Mouse (Mus musculus) CH12.LX (cell line): ENCODE data around the gene Coro2a. TPM values are rescaled to one million over a fixed set of nuclear protein-coding genes. Genes with fewer than 3 reads are reported as not detected.

Experiments
- DNase-seq: peaks from one replicate; pipeline ENCODE4 v3.0.0-alpha.2; 2013; ENCODE audit errors: extremely low read depth
- H3K27ac ChIP-seq: 2 replicates; pipeline ENCODE4 v1.5.1; 2012; ENCODE audit warnings: low read depth, mild to moderate bottlenecking, control low read depth, moderate library complexity; ENCODE audit not compliant: insufficient read depth
- H3K27me3 ChIP-seq: replicated peaks from 2 replicates; pipeline ENCODE3; 2012; ENCODE audit warnings: inconsistent platforms
- H3K36me3 ChIP-seq, 2 experiments: replicated peaks in 1 of 2; 2 replicates each; pipeline versions ENCODE3 to v1.6.1; 2012; ENCODE audit warnings: inconsistent platforms in 1 of 2, low read length in 1 of 2, mild to moderate bottlenecking in 1 of 2, mixed read lengths in 1 of 2, moderate library complexity in 1 of 2; ENCODE audit not compliant: control insufficient read depth in 1 of 2, insufficient read depth in 1 of 2
- H3K4me1 ChIP-seq, 2 experiments: 2 replicates each; pipeline ENCODE4 v1.6.1; 2012; ENCODE audit warnings: inconsistent platforms in 1 of 2, moderate library complexity in 1 of 2; ENCODE audit not compliant: insufficient read depth in 2 of 2, control insufficient read depth in 1 of 2
- H3K4me2 ChIP-seq: 2 replicates; pipeline ENCODE4 v1.6.1; 2012; ENCODE audit warnings: low read depth, mild to moderate bottlenecking, control low read depth; ENCODE audit not compliant: poor library complexity, insufficient read depth, severe bottlenecking
- H3K4me3 ChIP-seq, 3 experiments: fragments of 150-350 bp in 1 of 3; sonication (generic) in 1 of 3; replicated peaks in 1 of 3; 2 replicates each; pipeline versions ENCODE3 to v1.5.1; 2011 to 2012; ENCODE audit warnings: low read depth in 2 of 3, low read length in 2 of 3, mild to moderate bottlenecking in 2 of 3, moderate library complexity in 2 of 3, control low read depth in 1 of 3, improper control_type of control experiment in 1 of 3, inconsistent platforms in 1 of 3, mixed read lengths in 1 of 3; ENCODE audit not compliant: poor library complexity in 1 of 3
- H3K79me2 ChIP-seq: replicated peaks from 2 replicates; pipeline ENCODE4 v1.6.1; 2012; ENCODE audit warnings: mild to moderate bottlenecking, moderate library complexity; ENCODE audit not compliant: control insufficient read depth, poor library complexity, insufficient read depth, severe bottlenecking; ENCODE audit errors: extremely low read depth
- H3K9ac ChIP-seq: 2 replicates; pipeline ENCODE4 v1.6.1; 2012; ENCODE audit warnings: low read depth, mild to moderate bottlenecking, control low read depth, moderate library complexity; ENCODE audit not compliant: insufficient read depth
- H3K9me3 ChIP-seq: replicated peaks from 2 replicates; pipeline ENCODE3; 2012; ENCODE audit warnings: low read length, inconsistent platforms, mixed read lengths
- BHLHE40 ChIP-seq: IDR thresholded peaks from 2 replicates; pipeline ENCODE4 v1.6.1; 2011; ENCODE audit warnings: mild to moderate bottlenecking, low read depth, low read length, improper control_type of control experiment
- CHD1 ChIP-seq: IDR thresholded peaks from 2 replicates; pipeline ENCODE4 v1.6.1; 2012; ENCODE audit warnings: low read depth, low read length, improper control_type of control experiment, inconsistent platforms
- CHD2 ChIP-seq: IDR thresholded peaks from 2 replicates; pipeline ENCODE4 v1.6.1; 2011; ENCODE audit warnings: low read length, improper control_type of control experiment
- CTCF ChIP-seq, 2 experiments: IDR thresholded peaks in 1 of 2; conservative IDR thresholded peaks in 1 of 2; 2 replicates each; pipeline ENCODE4 v1.5.1; 2011 to 2012; ENCODE audit warnings: low read depth in 2 of 2, low read length in 2 of 2, improper control_type of control experiment in 1 of 2, inconsistent platforms in 1 of 2, mild to moderate bottlenecking in 1 of 2, moderate library complexity in 1 of 2
- E2F4 ChIP-seq: IDR thresholded peaks from 2 replicates; pipeline ENCODE4 v1.6.1; 2011; ENCODE audit warnings: low read depth, low read length, improper control_type of control experiment; ENCODE audit not compliant: insufficient replicate concordance
- ELF1 ChIP-seq: IDR thresholded peaks from 2 replicates; pipeline ENCODE4 v1.6.1; 2014; ENCODE audit warnings: low read depth, mild to moderate bottlenecking, inconsistent platforms, low read length, improper control_type of control experiment
- EP300 ChIP-seq: IDR thresholded peaks from 2 replicates; pipeline ENCODE4 v1.6.1; 2011; ENCODE audit warnings: low read length, improper control_type of control experiment
- ETS1 ChIP-seq: conservative IDR thresholded peaks from 2 replicates; pipeline ENCODE4 v1.6.1; 2012; ENCODE audit warnings: low read depth, mild to moderate bottlenecking, inconsistent platforms, low read length, improper control_type of control experiment, moderate library complexity
- GABPA ChIP-seq: IDR thresholded peaks from 2 replicates; pipeline ENCODE4 v1.6.1; 2012; ENCODE audit warnings: low read depth, low read length, improper control_type of control experiment, inconsistent platforms; ENCODE audit not compliant: insufficient replicate concordance
- HCFC1 ChIP-seq: IDR thresholded peaks from 2 replicates; pipeline ENCODE4 v1.6.1; 2012; ENCODE audit warnings: low read depth, mild to moderate bottlenecking, inconsistent platforms, low read length, improper control_type of control experiment
- IRF4 ChIP-seq: IDR thresholded peaks from 2 replicates; pipeline ENCODE4 v1.6.1; 2014; ENCODE audit warnings: low read depth, mild to moderate bottlenecking, inconsistent platforms, low read length, improper control_type of control experiment
- JUN ChIP-seq: IDR thresholded peaks from 2 replicates; pipeline ENCODE4 v1.6.1; 2011; ENCODE audit warnings: low read depth, mild to moderate bottlenecking, low read length, improper control_type of control experiment, moderate library complexity; ENCODE audit not compliant: insufficient read depth
- JUND ChIP-seq: conservative IDR thresholded peaks from 2 replicates; pipeline ENCODE4 v1.6.1; 2011; ENCODE audit warnings: low read depth, low read length, improper control_type of control experiment
- MAFK ChIP-seq: IDR thresholded peaks from 2 replicates; pipeline ENCODE4 v1.6.1; 2011; ENCODE audit warnings: low read length, improper control_type of control experiment; ENCODE audit not compliant: insufficient replicate concordance
- MAX ChIP-seq: IDR thresholded peaks from 2 replicates; pipeline ENCODE4 v1.6.1; 2011; ENCODE audit warnings: low read length, improper control_type of control experiment
- MAZ ChIP-seq: IDR thresholded peaks from 2 replicates; pipeline ENCODE4 v1.6.1; 2012; ENCODE audit warnings: low read depth, mild to moderate bottlenecking, inconsistent platforms, low read length, improper control_type of control experiment, moderate library complexity
- MEF2A ChIP-seq: IDR thresholded peaks from 2 replicates; pipeline ENCODE4 v1.6.1; 2014; ENCODE audit warnings: low read depth, mild to moderate bottlenecking, inconsistent platforms, low read length, improper control_type of control experiment, borderline replicate concordance
- MXI1 ChIP-seq: IDR thresholded peaks from 2 replicates; pipeline ENCODE4 v1.6.1; 2011; ENCODE audit warnings: mild to moderate bottlenecking, low read depth, low read length, improper control_type of control experiment
- MYC ChIP-seq: IDR thresholded peaks from 2 replicates; pipeline ENCODE4 v1.6.1; 2011; ENCODE audit warnings: low read depth, mild to moderate bottlenecking, improper control_type of control experiment, low read length
- NELFE ChIP-seq: IDR thresholded peaks from 2 replicates; pipeline ENCODE4 v1.6.1; 2011; ENCODE audit warnings: low read depth, low read length, improper control_type of control experiment
- NRF1 ChIP-seq: IDR thresholded peaks from 2 replicates; pipeline ENCODE4 v1.6.1; 2014; ENCODE audit warnings: low read depth, mild to moderate bottlenecking, inconsistent platforms, low read length, improper control_type of control experiment, moderate library complexity
- PAX5 ChIP-seq: IDR thresholded peaks from 2 replicates; pipeline ENCODE4 v1.6.1; 2012; ENCODE audit warnings: low read length, inconsistent platforms, mixed read lengths
- POLR2A ChIP-seq: IDR thresholded peaks from 2 replicates; pipeline ENCODE4 v1.6.1; 2011; ENCODE audit warnings: low read depth, mild to moderate bottlenecking, improper control_type of control experiment, low read length
- POLR2AphosphoS2 ChIP-seq: IDR thresholded peaks from 2 replicates; pipeline ENCODE4 v1.6.1; 2011; ENCODE audit warnings: low read depth, low read length, improper control_type of control experiment
- RAD21 ChIP-seq: IDR thresholded peaks from 2 replicates; pipeline ENCODE4 v1.6.1; 2011; ENCODE audit warnings: low read depth, mild to moderate bottlenecking, low read length, improper control_type of control experiment, moderate library complexity
- RCOR1 ChIP-seq: conservative IDR thresholded peaks from 2 replicates; pipeline ENCODE4 v1.6.1; 2012; ENCODE audit warnings: low read depth, mild to moderate bottlenecking, inconsistent platforms, low read length, improper control_type of control experiment
- SIN3A ChIP-seq: IDR thresholded peaks from 2 replicates; pipeline ENCODE4 v1.6.1; 2012; ENCODE audit warnings: low read length, improper control_type of control experiment, inconsistent platforms
- SMC3 ChIP-seq: IDR thresholded peaks from 2 replicates; pipeline ENCODE4 v1.6.1; 2011; ENCODE audit warnings: low read depth, low read length, improper control_type of control experiment
- TBP ChIP-seq: conservative IDR thresholded peaks from 2 replicates; pipeline ENCODE4 v1.6.1; 2011; ENCODE audit warnings: low read depth, low read length, improper control_type of control experiment
- TCF12 ChIP-seq: IDR thresholded peaks from 2 replicates; pipeline ENCODE4 v1.6.1; 2014; ENCODE audit warnings: low read depth, mild to moderate bottlenecking, inconsistent platforms, low read length, improper control_type of control experiment
- UBTF ChIP-seq: IDR thresholded peaks from 2 replicates; pipeline ENCODE4 v1.6.1; 2012; ENCODE audit warnings: low read depth, mild to moderate bottlenecking, inconsistent platforms, low read length, improper control_type of control experiment, moderate library complexity
- USF1 ChIP-seq: IDR thresholded peaks from 2 replicates; pipeline ENCODE4 v1.6.1; 2014; ENCODE audit warnings: low read depth, mild to moderate bottlenecking, inconsistent platforms, low read length, improper control_type of control experiment
- USF2 ChIP-seq: conservative IDR thresholded peaks from 2 replicates; pipeline ENCODE4 v1.6.1; 2011; ENCODE audit warnings: low read depth, low read length, improper control_type of control experiment
- ZC3H11A ChIP-seq: IDR thresholded peaks from 2 replicates; pipeline ENCODE4 v1.6.1; 2012; ENCODE audit warnings: low read depth, mild to moderate bottlenecking, inconsistent platforms, low read length, improper control_type of control experiment
- ZKSCAN1 ChIP-seq: IDR thresholded peaks from 2 replicates; pipeline ENCODE4 v1.6.1; 2012; ENCODE audit warnings: low read depth, inconsistent platforms, low read length, improper control_type of control experiment, borderline replicate concordance
- ZMIZ1 ChIP-seq: IDR thresholded peaks from 2 replicates; pipeline ENCODE4 v1.6.1; 2012; ENCODE audit warnings: low read depth, mild to moderate bottlenecking, inconsistent platforms, low read length, improper control_type of control experiment
- ZNF384 ChIP-seq: IDR thresholded peaks from 2 replicates; pipeline ENCODE4 v1.6.1; 2012; ENCODE audit warnings: low read depth, low read length, improper control_type of control experiment, inconsistent platforms
- dilution Hi-C: fragments of 300-500 bp; cut with MboI; formaldehyde crosslinking; loops from 2 replicates; pipeline ENCODE4 v1.14.3; 2020; ENCODE audit warnings: low sequenced_read_pairs; ENCODE audit not compliant: extremely low pct_unique_long_range_greater_than_20kb, extremely low pct_ligation_motif_present
- in situ Hi-C: fragments of 300-500 bp; cut with MboI; formaldehyde crosslinking; loops from 3 replicates; pipeline ENCODE4 v1.14.3; 2019; ENCODE audit warnings: low sequenced_read_pairs, low pct_ligation_motif_present, low pct_unique_long_range_greater_than_20kb, mixed read lengths
- polyA plus RNA-seq: library from polyadenylated mRNA; unstranded; fragments of >175 nt; gene quantifications from 2 replicates; pipeline ENCODE4 v1.2.1, GENCODE M21; 2012; ENCODE audit warnings: low read depth; ENCODE audit not compliant: insufficient read length
- total RNA-seq, 2 experiments: library from RNA; depleted of rRNA; stranded (reverse); fragments of 300-350 nt in 1 of 2; fragments of >200 nt in 1 of 2; gene quantifications; 2 replicates each; pipeline ENCODE4 v1.2.3; 2012 to 2014

Gene Coro2a
- total and polyA plus RNA-seq, 3 experiments, result 24.6 to 223 (median 129) TPM

DNA sequence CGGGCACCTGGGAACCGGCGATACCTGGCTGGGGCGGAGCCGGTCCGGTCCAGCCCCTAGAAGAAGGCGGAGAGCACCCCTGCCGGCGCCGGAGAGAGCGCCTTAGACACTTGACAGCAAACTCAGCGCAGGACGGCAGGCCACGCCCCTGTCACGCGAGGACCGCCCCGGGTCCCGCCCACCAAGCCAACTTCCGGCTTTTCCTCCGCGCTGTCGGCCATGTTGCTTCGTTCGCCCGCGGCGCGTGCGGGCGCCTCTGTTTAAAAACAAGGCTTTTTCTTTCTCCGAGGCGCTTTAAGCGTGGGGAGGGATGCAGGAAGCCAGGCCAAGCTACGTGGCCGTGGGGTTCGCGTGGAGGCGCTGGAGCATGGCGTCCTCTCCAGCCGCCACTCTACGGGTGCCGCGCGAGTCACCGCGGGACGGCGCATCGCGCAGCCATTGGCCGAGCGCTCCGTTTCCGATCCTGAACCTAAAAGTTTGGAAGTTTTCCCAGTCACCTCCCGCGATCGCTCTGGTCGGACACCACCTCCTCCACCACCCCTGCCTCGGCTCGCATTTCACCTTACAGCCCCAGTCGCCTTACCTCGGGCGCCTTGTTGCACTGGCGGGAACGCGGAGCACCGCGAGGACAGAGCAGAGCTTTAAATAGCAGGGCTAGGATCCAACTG lies 48.2 kb upstream of the Coro2a start, which contains the start of gene Tbc1d2:
Tbc1d2 (minus strand) TSS at position 124 of the 668 bp plus-strand sequence.
- H3K27me3 ChIP-seq, result peaks cover 27% of the 10 kb centered on the region
- dilution Hi-C loops (no loop called here), in situ Hi-C loops (loop anchor here (5.0 to 10.0 kb wide), 2 partner anchors 38 to 115 kb away; partner anchors contain the start of gene Trim14)
- no peak within 1 kb of the TSS for H3K27ac ChIP-seq
- TF ChIP-seq SMC3 (peak; percentile 29; the same call in 1 of the 2 replicates), MEF2A (no peak; the same call in 1 of the 2 replicates), BHLHE40 (peak; percentile 95), JUND (no peak), SIN3A (no peak), IRF4 (peak; percentile 28; the same call in 1 of the 2 replicates), EP300 (no peak), POLR2AphosphoS2 (no peak), CTCF (conservative IDR thresholded peaks at IDR 0.05 in 1 of 2, IDR thresholded peaks at IDR 0.05 in 1 of 2; ENCODE audit: low read depth in 2 of 2, low read length in 2 of 2) (peak in 1 of 2 experiments; percentile 56; a peak in 2 of 4 replicates), E2F4 (no peak), ELF1 (peak; percentile 94), HCFC1 (peak; percentile 59), ZNF384 (no peak), JUN (no peak), CHD2 (no peak), GABPA (no peak), USF2 (no peak), MYC (peak; percentile 82), ZC3H11A (no peak), MAFK (no peak), NRF1 (peak; percentile 65), ETS1 (no peak), PAX5 (no peak), ZKSCAN1 (no peak), TCF12 (peak; percentile 77), RAD21 (peak; percentile 37), POLR2A (peak; percentile 91), MAX (peak; percentile 40), ZMIZ1 (peak; percentile 65; the same call in 1 of the 2 replicates), UBTF (no peak), MAZ (no peak), NELFE (peak; percentile 90), MXI1 (peak; percentile 67; the same call in 1 of the 2 replicates), TBP (0 out of 2 replicates have a peak, but pooled peaks have one; percentile 29), RCOR1 (no peak), CHD1 (no peak), USF1 (peak; percentile 7; the same call in 1 of the 2 replicates)
- peaks cover 0 to 17% of the 10 kb centered on the region in 2 experiments; a peak in 2 of 4 replicates for H3K4me1 ChIP-seq
- peak within 1 kb of the TSS; percentile 69 to 76 (median 75) for H3K4me3 ChIP-seq
- no peaks in the 10 kb centered on the region for H3K9me3 ChIP-seq
- peak; percentile 89 for DNase-seq
- peak within 1 kb of the TSS; percentile 64 for H3K9ac ChIP-seq
- H3K79me2 ChIP-seq, result no peaks in the 10 kb centered on the region
- no peaks in the 10 kb centered on the region for H3K36me3 ChIP-seq
- peak within 1 kb of the TSS; percentile 98 for H3K4me2 ChIP-seq
